Mouse (Mus musculus): ENCODE measurements around the gene Ydjc.

GRCm38 (mm10) chr16:17202549-17202948 lies 58.1 kb downstream of the Ydjc start, which contains the start of gene Ube2l3:
- no peak for TF ChIP-seq CTCF (IDR thresholded peaks at IDR 0.05; ENCODE audit: low read depth)
- no peak for TF ChIP-seq EP300 (IDR thresholded peaks at IDR 0.05; ENCODE audit: low read depth)

Measured in heart, postnatal 0 days (tissue).